Mouse (Mus musculus): ENCODE data around the gene Nprl3.

Gene Nprl3

GRCm38 (mm10) chr11:32223297-32223967 lies 44.1 kb downstream of the Nprl3 start:
- 80% methylated on average over 4 of the region's 4 CpGs for WGBS

- 19% methylated on average over 21 of the region's 21 CpGs for WGBS
Measured at GRCm38 (mm10) chr11:32222570-32223194, 44.8 kb downstream of the Nprl3 start.

- under 1% methylated on average over 71 of the region's 72 CpGs for WGBS
Measured at GRCm38 (mm10) chr11:32221951-32222409, 45.5 kb downstream of the Nprl3 start, which contains the start of gene Rhbdf1. Gene Rhbdf1 (minus strand): TSS chr11:32222300.

DNA sequence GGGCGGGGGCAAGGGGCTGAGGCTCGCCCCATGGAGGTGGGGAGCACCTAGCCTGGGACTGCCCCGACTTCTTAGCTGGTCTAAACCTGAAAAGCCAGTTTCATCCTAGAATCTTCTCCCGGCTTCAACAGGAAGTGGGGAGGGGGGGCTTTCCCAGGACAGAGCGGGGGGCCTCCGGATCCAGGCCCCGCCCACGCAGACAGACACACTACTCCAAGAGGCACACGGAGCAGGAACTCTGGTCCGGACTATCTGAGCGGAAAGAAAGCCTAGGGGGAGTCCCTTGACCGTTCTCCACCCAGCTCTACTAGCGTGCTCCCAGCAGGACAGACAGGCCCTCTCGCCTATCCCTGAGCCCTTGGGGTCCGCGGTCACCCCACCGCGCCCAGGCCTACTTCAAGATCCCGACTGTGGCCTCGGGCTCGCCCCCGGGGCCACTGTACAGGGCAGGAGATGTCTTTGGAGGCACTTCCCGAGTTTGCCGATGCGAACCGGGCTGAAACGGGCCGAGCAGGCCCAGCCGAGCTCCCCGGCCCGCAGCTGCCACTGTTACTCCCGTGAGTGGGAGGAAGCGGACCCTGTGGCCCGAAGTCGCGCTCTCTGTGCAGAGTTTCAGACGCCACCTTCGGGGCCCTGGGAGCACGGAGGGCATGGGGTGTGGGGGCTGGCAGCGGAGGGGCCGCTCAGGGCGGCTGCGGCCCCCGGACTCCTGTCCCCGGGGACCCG lies 46.1 kb downstream of the Nprl3 start:
- 4% methylated on average over 46 of the region's 46 CpGs for WGBS

GRCm38 (mm10) chr11:32220607-32221224 lies 46.8 kb downstream of the Nprl3 start:
- WGBS: 68% methylated on average over 10 of the region's 10 CpGs

GRCm38 (mm10) chr11:32219287-32219686 lies 48.2 kb downstream of the Nprl3 start:
- 61% methylated on average over 10 of the region's 10 CpGs for WGBS

- WGBS: 63% methylated on average over 6 of the region's 6 CpGs
Measured at GRCm38 (mm10) chr11:32218501-32219050, 48.9 kb downstream of the Nprl3 start.

DNA sequence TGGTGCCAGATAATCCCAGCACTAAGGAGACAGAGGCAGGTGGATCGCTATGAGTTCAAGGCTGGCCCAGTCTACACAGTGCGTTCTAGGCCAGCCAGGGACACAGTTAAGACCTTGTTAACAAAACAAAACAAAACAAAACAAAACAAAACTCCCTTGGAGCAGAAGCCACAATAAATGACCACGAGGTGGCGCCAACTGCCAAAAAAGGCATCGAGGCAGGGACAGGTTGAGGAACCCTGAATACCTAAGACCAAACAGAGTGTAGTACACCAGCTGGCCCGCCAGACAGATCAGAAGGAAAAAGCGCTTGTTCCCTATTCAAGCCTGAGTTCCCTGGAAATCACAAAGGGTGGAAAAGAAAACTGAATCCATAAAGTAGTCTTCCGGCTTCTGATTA lies 50.7 kb downstream of the Nprl3 start:
- WGBS: 25% methylated on average over 8 of the region's 8 CpGs

- WGBS: 93% methylated on average over 18 of the region's 18 CpGs
Measured at GRCm38 (mm10) chr11:32215372-32216162, 51.9 kb downstream of the Nprl3 start.

DNA sequence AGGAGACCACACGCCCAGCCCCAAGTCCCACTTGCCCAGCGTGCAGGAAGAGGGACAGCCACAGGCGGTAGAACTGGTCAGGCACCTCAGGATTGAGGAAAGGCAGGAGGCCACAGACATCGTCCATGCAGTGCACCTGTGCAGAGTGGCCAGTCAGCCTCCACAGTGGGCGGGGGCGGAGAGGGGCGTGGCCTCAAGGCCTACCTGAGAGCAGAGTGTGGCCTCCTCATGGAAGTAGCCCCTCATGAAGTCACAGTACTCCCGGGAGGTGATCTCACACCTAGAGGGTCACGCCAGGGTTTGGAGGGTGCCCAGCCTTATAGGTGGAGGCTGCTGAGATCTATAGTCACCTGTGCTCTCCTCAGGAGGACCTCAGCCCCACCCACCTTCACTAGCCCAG lies 56.9 kb downstream of the Nprl3 start:
- WGBS: 94% methylated on average over 9 of the region's 9 CpGs

DNA sequence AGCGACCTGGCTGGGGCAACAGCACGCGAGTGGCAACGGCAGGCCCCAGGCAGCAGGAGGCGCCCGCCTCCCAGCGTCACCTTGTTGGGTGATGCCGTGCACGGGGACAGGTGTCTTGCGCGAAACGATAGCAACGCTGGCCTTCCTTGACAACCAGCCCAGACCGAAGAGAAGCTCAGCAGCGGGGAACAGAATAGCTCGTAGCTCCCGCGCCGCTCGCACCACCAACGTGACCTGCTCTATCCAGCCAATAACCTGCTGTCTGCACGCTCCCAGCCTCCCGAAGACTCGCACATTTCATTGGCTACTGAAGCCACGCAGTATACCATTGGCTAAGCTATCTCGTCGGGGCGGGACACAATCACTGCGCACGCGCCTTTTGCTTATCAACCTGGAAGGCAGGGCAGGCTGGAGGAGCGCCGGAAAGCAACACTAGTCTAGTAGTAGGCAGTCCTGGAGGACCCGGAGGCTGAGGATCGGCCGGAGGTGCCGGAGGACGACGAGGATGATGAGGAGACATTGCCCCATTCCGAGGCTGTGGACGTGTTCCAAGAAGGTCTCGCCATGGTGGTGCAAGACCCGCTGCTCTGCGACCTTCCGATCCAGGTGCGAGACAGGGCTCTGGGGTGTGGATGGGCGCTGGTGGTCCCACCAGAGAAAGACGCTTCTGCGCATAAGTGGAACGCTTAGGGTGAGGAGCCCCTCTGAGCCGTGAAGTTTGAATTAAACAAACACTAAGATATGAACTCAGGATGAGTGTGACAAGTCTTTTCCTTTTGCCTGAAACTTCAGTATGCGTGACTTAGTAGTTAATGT lies 62.2 kb downstream of the Nprl3 start, which contains the start of gene Snrnp25:
Gene Snrnp25, plus strand, starts transcription at position 358 of the 816 bp plus-strand sequence.
- WGBS: under 1% methylated on average over 52 of the region's 52 CpGs

GRCm38 (mm10) chr11:32201922-32202685 lies 65.4 kb downstream of the Nprl3 start:
- 77% methylated on average over 11 of the region's 11 CpGs for WGBS

DNA sequence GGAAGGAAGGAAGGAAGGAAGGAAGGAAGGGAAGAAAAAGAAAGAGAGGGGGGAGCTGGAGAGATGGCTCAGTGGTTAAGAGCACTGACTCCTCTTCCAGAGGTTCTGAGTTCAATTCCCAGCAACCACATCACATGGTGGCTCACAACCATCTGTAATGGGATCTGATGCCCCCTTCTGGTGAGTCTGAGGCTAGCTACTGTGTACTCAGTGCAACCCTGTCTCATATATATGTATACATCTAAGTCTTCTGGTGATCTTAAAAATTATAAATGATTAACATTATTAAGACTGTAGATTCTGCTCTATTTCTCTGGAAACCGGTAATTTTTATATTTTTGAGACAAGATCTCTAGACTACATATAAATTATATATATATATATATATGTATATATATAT lies 66.5 kb downstream of the Nprl3 start:
- WGBS: 91% methylated on average over 1 of the region's 1 CpGs

- 80% methylated on average over 10 of the region's 10 CpGs for WGBS
Measured at GRCm38 (mm10) chr11:32200075-32200601, 67.4 kb downstream of the Nprl3 start, which contains the start of gene Il9r. Gene Il9r (minus strand): TSS chr11:32200279.

DNA sequence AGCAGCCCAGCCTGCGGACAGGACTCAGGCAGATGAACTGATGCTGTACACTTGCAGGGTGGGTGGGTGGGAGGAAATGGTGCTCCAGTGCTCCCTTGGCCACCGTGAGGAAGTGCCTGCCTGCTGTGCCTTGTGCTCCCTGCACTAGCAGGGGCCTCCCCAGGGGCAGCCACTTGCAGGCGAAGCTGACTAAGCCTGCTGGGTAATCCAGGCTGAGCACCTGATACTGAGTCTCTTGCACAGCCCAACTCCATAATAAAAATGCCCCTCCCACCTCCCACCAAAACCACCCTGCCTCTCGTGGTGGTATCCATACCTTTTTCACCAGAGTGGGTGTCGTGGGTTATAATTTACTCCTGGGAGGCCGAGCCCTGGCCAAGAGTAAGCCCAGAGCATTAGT lies 68.3 kb downstream of the Nprl3 start:
- WGBS: 61% methylated on average over 6 of the region's 6 CpGs

GRCm38 (mm10) chr11:32198256-32198955 lies 69.1 kb downstream of the Nprl3 start:
- 77% methylated on average over 14 of the region's 14 CpGs for WGBS

- 85% methylated on average over 3 of the region's 3 CpGs for WGBS
Measured at GRCm38 (mm10) chr11:32197766-32198165, 69.7 kb downstream of the Nprl3 start.

- 79% methylated on average over 6 of the region's 6 CpGs for WGBS
Measured at GRCm38 (mm10) chr11:32196727-32197126, 70.8 kb downstream of the Nprl3 start.
